Mouse (Mus musculus): Measurements from ENCODE around the gene Zfp579. TPM values are rescaled to one million over a fixed set of nuclear protein-coding genes. Genes with fewer than 3 reads are reported as not detected.

Gene Zfp579
- total and polyA plus RNA-seq, 2 experiments from 2014 or later, result 40.2 to 65.7 TPM

GRCm38 (mm10) chr7:4943223-4943815, 52.6 kb downstream of the Zfp579 start:
- Histone ChIP-seq H3K4me1 (ENCODE audit: insufficient read depth, low read length) (no peaks in the 10 kb centered on the region; the same call in 1 of the 2 replicates), H3K9me3 (ENCODE audit: low read length) (no peaks in the 10 kb centered on the region), H3K27me3 (ENCODE audit: insufficient read depth, low read length) (no peaks in the 10 kb centered on the region), H3K9ac (replicated peaks; ENCODE audit: low read length) (no peak overlapping the region), H3K27ac (no peak overlapping the region), H3K4me2 (ENCODE audit: low read depth, low read length) (peak overlapping the region; percentile 57), H3K4me3 (ENCODE audit: low read length) (peak overlapping the region; percentile 27), H3K36me3 (ENCODE audit: insufficient read depth, low read length) (no peaks in the 10 kb centered on the region)
- WGBS, result 19% methylated on average over 15 of the region's 15 CpGs
- ATAC-seq (peak; percentile 90), DNase-seq (ENCODE audit: low spot score) (peak; percentile 95)
- TF ChIP-seq CTCF (IDR thresholded peaks at IDR 0.05; ENCODE audit: low read depth), result peak; percentile 97

- Histone ChIP-seq H3K9me3 (ENCODE audit: low read length) (no peaks in the 10 kb centered on the region), H3K9ac (replicated peaks; ENCODE audit: low read length) (no peak overlapping the region), H3K4me3 (ENCODE audit: low read length) (no peak overlapping the region), H3K4me2 (ENCODE audit: low read depth, low read length) (no peak overlapping the region), H3K36me3 (ENCODE audit: insufficient read depth, low read length) (no peaks in the 10 kb centered on the region), H3K27ac (no peak overlapping the region), H3K4me1 (ENCODE audit: insufficient read depth, low read length) (no peaks in the 10 kb centered on the region; the same call in 1 of the 2 replicates), H3K27me3 (ENCODE audit: insufficient read depth, low read length) (no peaks in the 10 kb centered on the region)
- no peak for TF ChIP-seq CTCF (IDR thresholded peaks at IDR 0.05; ENCODE audit: low read depth)
- DNase-seq (ENCODE audit: low spot score), result no peak
- ATAC-seq, result no peak; the same call in 1 of the 2 replicates
- whole genome bisulfite sequencing, result 59% methylated on average over 5 of the region's 5 CpGs
Measured at GRCm38 (mm10) chr7:4942673-4943072, 53.3 kb downstream of the Zfp579 start.

- Histone ChIP-seq H3K9me3 (ENCODE audit: low read length) (no peaks in the 10 kb centered on the region), H3K27me3 (ENCODE audit: insufficient read depth, low read length) (no peaks in the 10 kb centered on the region), H3K27ac (no peak overlapping the region), H3K9ac (replicated peaks; ENCODE audit: low read length) (no peak overlapping the region), H3K4me1 (ENCODE audit: insufficient read depth, low read length) (no peaks in the 10 kb centered on the region; the same call in 1 of the 2 replicates), H3K4me2 (ENCODE audit: low read depth, low read length) (no peak overlapping the region), H3K36me3 (ENCODE audit: insufficient read depth, low read length) (no peaks in the 10 kb centered on the region), H3K4me3 (ENCODE audit: low read length) (no peak overlapping the region)
- TF ChIP-seq CTCF (IDR thresholded peaks at IDR 0.05; ENCODE audit: low read depth), result peak; percentile 86
- peak; percentile 54; the same call in 1 of the 2 replicates for ATAC-seq
- WGBS, result 20% methylated on average over 9 of the region's 9 CpGs
- peak; percentile 78 for DNase-seq (ENCODE audit: low spot score)
Measured at GRCm38 (mm10) chr7:4940068-4940479, 55.9 kb downstream of the Zfp579 start.

- Histone ChIP-seq H3K4me1 (ENCODE audit: insufficient read depth, low read length) (no peaks in the 10 kb centered on the region; the same call in 1 of the 2 replicates), H3K9ac (replicated peaks; ENCODE audit: low read length) (no peak overlapping the region), H3K27me3 (ENCODE audit: insufficient read depth, low read length) (no peaks in the 10 kb centered on the region), H3K27ac (no peak overlapping the region), H3K4me3 (ENCODE audit: low read length) (no peak overlapping the region), H3K36me3 (ENCODE audit: insufficient read depth, low read length) (no peaks in the 10 kb centered on the region), H3K9me3 (ENCODE audit: low read length) (no peaks in the 10 kb centered on the region), H3K4me2 (ENCODE audit: low read depth, low read length) (no peak overlapping the region)
- peak; percentile 91 for TF ChIP-seq CTCF (IDR thresholded peaks at IDR 0.05; ENCODE audit: low read depth)
- ATAC-seq, result no peak
- WGBS, result 23% methylated on average over 2 of the region's 2 CpGs
- peak; percentile 57 for DNase-seq (ENCODE audit: low spot score)
Measured at GRCm38 (mm10) chr7:4938456-4938855, 57.5 kb downstream of the Zfp579 start.

- WGBS, result 73% methylated on average over 11 of the region's 11 CpGs
- Histone ChIP-seq H3K27ac (no peak overlapping the region), H3K4me1 (ENCODE audit: insufficient read depth, low read length) (no peaks in the 10 kb centered on the region), H3K9me3 (ENCODE audit: low read length) (no peaks in the 10 kb centered on the region), H3K4me3 (ENCODE audit: low read length) (no peak overlapping the region), H3K36me3 (ENCODE audit: insufficient read depth, low read length) (no peaks in the 10 kb centered on the region), H3K9ac (replicated peaks; ENCODE audit: low read length) (no peak overlapping the region), H3K27me3 (ENCODE audit: insufficient read depth, low read length) (no peaks in the 10 kb centered on the region), H3K4me2 (ENCODE audit: low read depth, low read length) (no peak overlapping the region)
- TF ChIP-seq CTCF (IDR thresholded peaks at IDR 0.05; ENCODE audit: low read depth), result no peak
- ATAC-seq (no peak), DNase-seq (ENCODE audit: low spot score) (no peak)
Measured at GRCm38 (mm10) chr7:4937392-4937791, 58.6 kb downstream of the Zfp579 start.

GRCm38 (mm10) chr7:4936832-4937231, 59.1 kb downstream of the Zfp579 start:
- Histone ChIP-seq H3K9ac (replicated peaks; ENCODE audit: low read length) (no peak overlapping the region), H3K27me3 (ENCODE audit: insufficient read depth, low read length) (no peaks in the 10 kb centered on the region), H3K36me3 (ENCODE audit: insufficient read depth, low read length) (no peaks in the 10 kb centered on the region), H3K4me1 (ENCODE audit: insufficient read depth, low read length) (no peaks in the 10 kb centered on the region), H3K4me3 (ENCODE audit: low read length) (no peak overlapping the region), H3K9me3 (ENCODE audit: low read length) (no peaks in the 10 kb centered on the region), H3K27ac (no peak overlapping the region), H3K4me2 (ENCODE audit: low read depth, low read length) (no peak overlapping the region)
- TF ChIP-seq CTCF (IDR thresholded peaks at IDR 0.05; ENCODE audit: low read depth), result no peak
- DNase-seq (ENCODE audit: low spot score) (no peak), ATAC-seq (no peak)
- 68% methylated on average over 10 of the region's 10 CpGs for WGBS

- DNase-seq (ENCODE audit: low spot score) (no peak), ATAC-seq (no peak)
- Histone ChIP-seq H3K9me3 (ENCODE audit: low read length) (no peaks in the 10 kb centered on the region), H3K27me3 (ENCODE audit: insufficient read depth, low read length) (no peaks in the 10 kb centered on the region), H3K9ac (replicated peaks; ENCODE audit: low read length) (no peak overlapping the region), H3K36me3 (ENCODE audit: insufficient read depth, low read length) (no peaks in the 10 kb centered on the region), H3K27ac (no peak overlapping the region), H3K4me1 (ENCODE audit: insufficient read depth, low read length) (no peaks in the 10 kb centered on the region), H3K4me3 (ENCODE audit: low read length) (no peak overlapping the region), H3K4me2 (ENCODE audit: low read depth, low read length) (no peak overlapping the region)
- TF ChIP-seq CTCF (IDR thresholded peaks at IDR 0.05; ENCODE audit: low read depth), result 0 out of 2 replicates have a peak, but pooled peaks have one; percentile 11
- 88% methylated on average over 4 of the region's 4 CpGs for WGBS
Measured at GRCm38 (mm10) chr7:4934160-4934914, 61.6 kb downstream of the Zfp579 start.

Other genes starting within 250 kb of the Zfp579 start
Only the 30 nearest of the 31 such genes appear.
- not detected in 2 replicates for gene Fam71e2, start 224.9 kb downstream of the Zfp579 start, total RNA-seq (2014; rRNA removed)
- not detected in 2 replicates for gene Fam71e2, start 224.9 kb downstream of the Zfp579 start, polyA plus RNA-seq (2015; fragmentation: Nextera tagmentation; extraction: Ambion mirVana)
- gene Il11, start 213.3 kb downstream of the Zfp579 start, total RNA-seq (2014; rRNA removed), result 2.0 TPM in 1 of 2 replicates, not detected in the other
- 1.1 and 1.3 TPM in 2 replicates for gene Il11, start 213.3 kb downstream of the Zfp579 start, polyA plus RNA-seq (2015; fragmentation: Nextera tagmentation; extraction: Ambion mirVana)
- gene Tmem190, start 213.2 kb downstream of the Zfp579 start, total RNA-seq (2014; rRNA removed), result not detected in 2 replicates
- 0.53 TPM in 1 of 2 replicates, not detected in the other for gene Tmem190, start 213.2 kb downstream of the Zfp579 start, polyA plus RNA-seq (2015; fragmentation: Nextera tagmentation; extraction: Ambion mirVana)
- 13.7 and 13.9 TPM in 2 replicates for gene Tmem238, start 206.5 kb downstream of the Zfp579 start, total RNA-seq (2014; rRNA removed)
- 16.8 and 18.2 TPM in 2 replicates for gene Tmem238, start 206.5 kb downstream of the Zfp579 start, polyA plus RNA-seq (2015; fragmentation: Nextera tagmentation; extraction: Ambion mirVana)
- gene Rpl28, start 203.3 kb downstream of the Zfp579 start, total RNA-seq (2014; rRNA removed), result 145 and 147 TPM in 2 replicates
- 304 and 315 TPM in 2 replicates for gene Rpl28, start 203.3 kb downstream of the Zfp579 start, polyA plus RNA-seq (2015; fragmentation: Nextera tagmentation; extraction: Ambion mirVana)
- 264 and 324 TPM in 2 replicates for gene Ube2s, start 183.6 kb downstream of the Zfp579 start, total RNA-seq (2014; rRNA removed)
- gene Ube2s, start 183.6 kb downstream of the Zfp579 start, polyA plus RNA-seq (2015; fragmentation: Nextera tagmentation; extraction: Ambion mirVana), result 223 and 233 TPM in 2 replicates
- 46.3 and 49.3 TPM in 2 replicates for gene Shisa7, start 151.5 kb downstream of the Zfp579 start, total RNA-seq (2014; rRNA removed)
- gene Shisa7, start 151.5 kb downstream of the Zfp579 start, polyA plus RNA-seq (2015; fragmentation: Nextera tagmentation; extraction: Ambion mirVana), result 5.7 and 6.9 TPM in 2 replicates
- gene Isoc2b, start 125.9 kb downstream of the Zfp579 start, total RNA-seq (2014; rRNA removed), result 2.2 and 3.1 TPM in 2 replicates
- gene Isoc2b, start 125.9 kb downstream of the Zfp579 start, polyA plus RNA-seq (2015; fragmentation: Nextera tagmentation; extraction: Ambion mirVana), result 3.5 and 3.7 TPM in 2 replicates
- gene Isoc2a, start 119.0 kb downstream of the Zfp579 start, total RNA-seq (2014; rRNA removed), result 8.3 and 12.2 TPM in 2 replicates
- gene Isoc2a, start 119.0 kb downstream of the Zfp579 start, polyA plus RNA-seq (2015; fragmentation: Nextera tagmentation; extraction: Ambion mirVana), result 0.43 and 0.76 TPM in 2 replicates
- gene Gm36210, start 89.6 kb downstream of the Zfp579 start, total RNA-seq (2014; rRNA removed), result 0.31 and 3.3 TPM in 2 replicates
- 0.30 and 0.45 TPM in 2 replicates for gene Gm36210, start 89.6 kb downstream of the Zfp579 start, polyA plus RNA-seq (2015; fragmentation: Nextera tagmentation; extraction: Ambion mirVana)
- 12.5 and 12.7 TPM in 2 replicates for gene Zfp628, start 80.9 kb downstream of the Zfp579 start, total RNA-seq (2014; rRNA removed)
- 5.2 and 5.7 TPM in 2 replicates for gene Zfp628, start 80.9 kb downstream of the Zfp579 start, polyA plus RNA-seq (2015; fragmentation: Nextera tagmentation; extraction: Ambion mirVana)
- gene Nat14, start 74.1 kb downstream of the Zfp579 start, total RNA-seq (2014; rRNA removed), result 24.2 and 32.3 TPM in 2 replicates
- gene Nat14, start 74.1 kb downstream of the Zfp579 start, polyA plus RNA-seq (2015; fragmentation: Nextera tagmentation; extraction: Ambion mirVana), result 27.5 and 29.4 TPM in 2 replicates
- gene Ssc5d, start 70.4 kb downstream of the Zfp579 start, total RNA-seq (2014; rRNA removed), result 2.5 and 2.8 TPM in 2 replicates
- 0.77 and 1.0 TPM in 2 replicates for gene Ssc5d, start 70.4 kb downstream of the Zfp579 start, polyA plus RNA-seq (2015; fragmentation: Nextera tagmentation; extraction: Ambion mirVana)
- gene Sbk2, start 31.8 kb downstream of the Zfp579 start, total RNA-seq (2014; rRNA removed), result 0.31 TPM in 1 of 2 replicates, not detected in the other
- gene Sbk2, start 31.8 kb downstream of the Zfp579 start, polyA plus RNA-seq (2015; fragmentation: Nextera tagmentation; extraction: Ambion mirVana), result not detected in 2 replicates
- 0.31 and 0.72 TPM in 2 replicates for gene Sbk3, start 25.0 kb downstream of the Zfp579 start, total RNA-seq (2014; rRNA removed)
- 0.23 and 0.31 TPM in 2 replicates for gene Sbk3, start 25.0 kb downstream of the Zfp579 start, polyA plus RNA-seq (2015; fragmentation: Nextera tagmentation; extraction: Ambion mirVana)
- 4.3 and 7.2 TPM in 2 replicates for gene Zfp524, start 18.3 kb upstream of the Zfp579 start, total RNA-seq (2014; rRNA removed)
- 4.2 and 5.1 TPM in 2 replicates for gene Zfp524, start 18.3 kb upstream of the Zfp579 start, polyA plus RNA-seq (2015; fragmentation: Nextera tagmentation; extraction: Ambion mirVana)
- 41.1 and 44.0 TPM in 2 replicates for gene Fiz1, start 18.5 kb upstream of the Zfp579 start, total RNA-seq (2014; rRNA removed)
- gene Fiz1, start 18.5 kb upstream of the Zfp579 start, polyA plus RNA-seq (2015; fragmentation: Nextera tagmentation; extraction: Ambion mirVana), result 27.6 and 29.1 TPM in 2 replicates
- gene Gm44973, start 19.3 kb upstream of the Zfp579 start, total RNA-seq (2014; rRNA removed), result not detected in 2 replicates
- 2.3 and 3.0 TPM in 2 replicates for gene Gm44973, start 19.3 kb upstream of the Zfp579 start, polyA plus RNA-seq (2015; fragmentation: Nextera tagmentation; extraction: Ambion mirVana)
- gene Zfp865, start 24.2 kb upstream of the Zfp579 start, total RNA-seq (2014; rRNA removed), result 41.5 and 43.2 TPM in 2 replicates
- 5.4 TPM in 2 replicates for gene Zfp865, start 24.2 kb upstream of the Zfp579 start, polyA plus RNA-seq (2015; fragmentation: Nextera tagmentation; extraction: Ambion mirVana)
- gene Ccdc106, start 24.4 kb upstream of the Zfp579 start, total RNA-seq (2014; rRNA removed), result 39.6 and 76.5 TPM in 2 replicates
- 61.6 and 62.1 TPM in 2 replicates for gene Ccdc106, start 24.4 kb upstream of the Zfp579 start, polyA plus RNA-seq (2015; fragmentation: Nextera tagmentation; extraction: Ambion mirVana)
- not detected in 2 replicates for gene 4632433K11Rik, start 38.0 kb upstream of the Zfp579 start, total RNA-seq (2014; rRNA removed)
- gene 4632433K11Rik, start 38.0 kb upstream of the Zfp579 start, polyA plus RNA-seq (2015; fragmentation: Nextera tagmentation; extraction: Ambion mirVana), result not detected in 2 replicates
- 6.0 and 6.8 TPM in 2 replicates for gene Zfp784, start 42.3 kb upstream of the Zfp579 start, total RNA-seq (2014; rRNA removed)
- gene Zfp784, start 42.3 kb upstream of the Zfp579 start, polyA plus RNA-seq (2015; fragmentation: Nextera tagmentation; extraction: Ambion mirVana), result 4.5 and 5.6 TPM in 2 replicates
- 69.6 and 90.7 TPM in 2 replicates for gene Zfp580, start 55.4 kb upstream of the Zfp579 start, total RNA-seq (2014; rRNA removed)
- gene Zfp580, start 55.4 kb upstream of the Zfp579 start, polyA plus RNA-seq (2015; fragmentation: Nextera tagmentation; extraction: Ambion mirVana), result 117 and 128 TPM in 2 replicates
- gene U2af2, start 66.0 kb upstream of the Zfp579 start, total RNA-seq (2014; rRNA removed), result 146 and 153 TPM in 2 replicates
- gene U2af2, start 66.0 kb upstream of the Zfp579 start, polyA plus RNA-seq (2015; fragmentation: Nextera tagmentation; extraction: Ambion mirVana), result 85.7 and 86.9 TPM in 2 replicates
- gene Epn1, start 84.1 kb upstream of the Zfp579 start, total RNA-seq (2014; rRNA removed), result 433 and 507 TPM in 2 replicates
- 107 and 111 TPM in 2 replicates for gene Epn1, start 84.1 kb upstream of the Zfp579 start, polyA plus RNA-seq (2015; fragmentation: Nextera tagmentation; extraction: Ambion mirVana)
- gene Rfpl4, start 120.8 kb upstream of the Zfp579 start, total RNA-seq (2014; rRNA removed), result not detected in 2 replicates
- gene Rfpl4, start 120.8 kb upstream of the Zfp579 start, polyA plus RNA-seq (2015; fragmentation: Nextera tagmentation; extraction: Ambion mirVana), result 0.16 TPM in 1 of 2 replicates, not detected in the other
- not detected in 2 replicates for gene Rasl2-9, start 129.8 kb upstream of the Zfp579 start, total RNA-seq (2014; rRNA removed)
- 1.1 and 1.2 TPM in 2 replicates for gene Rasl2-9, start 129.8 kb upstream of the Zfp579 start, polyA plus RNA-seq (2015; fragmentation: Nextera tagmentation; extraction: Ambion mirVana)
- not detected in 2 replicates for gene Vmn1r55, start 153.5 kb upstream of the Zfp579 start, total RNA-seq (2014; rRNA removed)
- not detected in 2 replicates for gene Vmn1r55, start 153.5 kb upstream of the Zfp579 start, polyA plus RNA-seq (2015; fragmentation: Nextera tagmentation; extraction: Ambion mirVana)
- not detected in 2 replicates for gene Vmn1r56, start 200.6 kb upstream of the Zfp579 start, total RNA-seq (2014; rRNA removed)
- gene Vmn1r56, start 200.6 kb upstream of the Zfp579 start, polyA plus RNA-seq (2015; fragmentation: Nextera tagmentation; extraction: Ambion mirVana), result not detected in 2 replicates
- gene Vmn1r57, start 222.3 kb upstream of the Zfp579 start, total RNA-seq (2014; rRNA removed), result not detected in 2 replicates
- gene Vmn1r57, start 222.3 kb upstream of the Zfp579 start, polyA plus RNA-seq (2015; fragmentation: Nextera tagmentation; extraction: Ambion mirVana), result not detected in 2 replicates